Mouse (Mus musculus) embryonic facial prominence, embryonic 11.5 days (tissue): ENCODE results near the gene Ceacam16. TPM values are rescaled to one million over a fixed set of nuclear protein-coding genes. Genes with fewer than 3 reads are reported as not detected.

Source experiments
- ATAC-seq: fragments of 200-750 bp; cut with Nextera tagmentation; replicated peaks from 2 replicates; pipeline ENCODE4 v1.8.0; 2017; ENCODE audit warnings: low read depth; ENCODE audit not compliant: insufficient number of reproducible peaks, low FRiP score, low TSS enrichment
- DNase-seq: peaks from one replicate; pipeline ENCODE4 v3.0.0-alpha.2; 2015; ENCODE audit warnings: low spot score
- H3K27ac ChIP-seq: fragments of 300-500 bp; sonication (generic); replicated peaks from 2 replicates; pipeline ENCODE4 v1.5.1; 2014; ENCODE audit warnings: mild to moderate bottlenecking, low read depth, low read length, control low read depth
- H3K27me3 ChIP-seq: fragments of 300-500 bp; sonication (generic); 2 replicates; pipeline ENCODE4 v1.6.1; 2014; ENCODE audit warnings: mild to moderate bottlenecking, low read length, moderate library complexity, mixed read lengths; ENCODE audit not compliant: control insufficient read depth, insufficient read depth
- H3K36me3 ChIP-seq: fragments of 300-500 bp; sonication (generic); replicated peaks from 2 replicates; pipeline ENCODE4 v1.6.1; 2014; ENCODE audit warnings: low read depth, mild to moderate bottlenecking, low read length, moderate library complexity, mixed read lengths; ENCODE audit not compliant: control insufficient read depth, insufficient read depth
- H3K4me1 ChIP-seq: fragments of 300-500 bp; sonication (generic); 2 replicates; pipeline ENCODE4 v1.6.1; 2014; ENCODE audit warnings: low read length, mixed read lengths; ENCODE audit not compliant: control insufficient read depth, insufficient read depth
- H3K4me2 ChIP-seq: fragments of 300-500 bp; sonication (generic); 2 replicates; pipeline ENCODE4 v1.6.1; 2014; ENCODE audit warnings: low read depth, mild to moderate bottlenecking, control low read depth, low read length, moderate library complexity
- H3K4me3 ChIP-seq: fragments of 300-500 bp; sonication (generic); 2 replicates; pipeline ENCODE4 v1.5.1; 2014; ENCODE audit warnings: low read depth, low read length, control low read depth
- H3K9ac ChIP-seq: fragments of 300-500 bp; sonication (generic); replicated peaks from 2 replicates; pipeline ENCODE4 v1.6.1; 2014; ENCODE audit warnings: mild to moderate bottlenecking, control low read depth, low read length
- H3K9me3 ChIP-seq: fragments of 300-500 bp; sonication (generic); replicated peaks from 2 replicates; pipeline ENCODE4 v1.6.1; 2016; ENCODE audit warnings: mild to moderate bottlenecking, low read length, inconsistent platforms, mixed read lengths; ENCODE audit not compliant: control insufficient read depth
- WGBS: fragments of 180-500 bp; shearing (Covaris S2); extraction: QIAGEN DNeasy Blood & Tissue Kit; methylation state at CpG from one replicate; pipeline ENCODE4 v1.1.7; 2014; 5-methylcytosine and 5-hydroxymethylcytosine counted together
- polyA plus RNA-seq: library from polyadenylated mRNA; unstranded; fragments of >200 nt; fragmentation: Nextera tagmentation; extraction: Ambion mirVana; gene quantifications from 2 replicates; pipeline ENCODE4 v1.2.1, GENCODE M21; 2014

The Ceacam16 gene
- polyA plus RNA-seq, 1 experiment from 2014 or later = not detected

DNA sequence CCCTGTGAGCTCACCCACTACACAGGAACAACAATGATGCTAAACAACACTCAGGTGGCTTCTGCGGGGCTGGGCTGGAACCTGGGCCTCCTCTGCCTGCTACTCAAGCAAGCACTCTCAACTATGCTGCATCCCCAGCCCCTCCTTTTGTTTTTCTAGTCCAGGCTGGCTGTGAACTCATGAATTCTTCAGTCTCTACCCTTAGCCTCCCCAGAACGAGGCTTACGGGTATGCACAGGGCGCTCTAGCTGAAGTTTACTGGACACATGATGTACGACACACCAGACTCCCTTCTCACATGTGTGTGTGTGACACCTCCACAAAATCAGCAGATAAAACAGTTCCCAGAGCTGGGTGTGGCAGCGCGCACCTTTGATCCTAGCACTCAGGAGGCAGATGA, 42.2 kb downstream of the Ceacam16 start:
- Histone ChIP-seq H3K27me3 (peaks cover 14% of the 10 kb centered on the region), H3K27ac (no peak overlapping the region), H3K36me3 (no peaks in the 10 kb centered on the region), H3K4me3 (no peak overlapping the region), H3K9ac (no peak overlapping the region), H3K4me2 (no peak overlapping the region), H3K4me1 (peaks cover 12% of the 10 kb centered on the region), H3K9me3 (no peaks in the 10 kb centered on the region)
- DNase-seq (no peak), ATAC-seq (no peak)
- 88% methylated on average over 7 of the region's 7 CpGs for WGBS

DNA sequence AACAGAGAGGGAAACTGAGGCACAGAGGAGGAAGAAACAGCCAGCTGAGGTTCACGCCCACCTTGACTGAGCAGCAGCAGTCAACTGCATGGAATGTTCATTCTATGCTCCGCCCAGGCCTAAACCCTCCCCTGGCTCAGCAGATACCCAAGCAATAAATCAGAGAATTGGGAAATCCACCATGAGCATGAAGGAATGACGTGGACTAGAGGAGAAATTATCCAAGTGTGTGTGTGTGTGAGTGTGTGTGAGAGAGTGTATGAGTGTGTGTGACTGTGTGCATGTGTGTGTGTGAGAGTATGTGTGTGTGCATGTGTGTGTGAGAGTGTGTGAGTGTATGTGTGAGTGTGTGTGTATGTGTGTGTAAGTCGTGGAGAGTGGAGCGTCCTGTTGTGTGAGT, 42.7 kb downstream of the Ceacam16 start:
- Histone ChIP-seq H3K27me3 (peaks cover 14% of the 10 kb centered on the region), H3K4me3 (no peak overlapping the region)
- WGBS = 83% methylated on average over 5 of the region's 5 CpGs

DNA sequence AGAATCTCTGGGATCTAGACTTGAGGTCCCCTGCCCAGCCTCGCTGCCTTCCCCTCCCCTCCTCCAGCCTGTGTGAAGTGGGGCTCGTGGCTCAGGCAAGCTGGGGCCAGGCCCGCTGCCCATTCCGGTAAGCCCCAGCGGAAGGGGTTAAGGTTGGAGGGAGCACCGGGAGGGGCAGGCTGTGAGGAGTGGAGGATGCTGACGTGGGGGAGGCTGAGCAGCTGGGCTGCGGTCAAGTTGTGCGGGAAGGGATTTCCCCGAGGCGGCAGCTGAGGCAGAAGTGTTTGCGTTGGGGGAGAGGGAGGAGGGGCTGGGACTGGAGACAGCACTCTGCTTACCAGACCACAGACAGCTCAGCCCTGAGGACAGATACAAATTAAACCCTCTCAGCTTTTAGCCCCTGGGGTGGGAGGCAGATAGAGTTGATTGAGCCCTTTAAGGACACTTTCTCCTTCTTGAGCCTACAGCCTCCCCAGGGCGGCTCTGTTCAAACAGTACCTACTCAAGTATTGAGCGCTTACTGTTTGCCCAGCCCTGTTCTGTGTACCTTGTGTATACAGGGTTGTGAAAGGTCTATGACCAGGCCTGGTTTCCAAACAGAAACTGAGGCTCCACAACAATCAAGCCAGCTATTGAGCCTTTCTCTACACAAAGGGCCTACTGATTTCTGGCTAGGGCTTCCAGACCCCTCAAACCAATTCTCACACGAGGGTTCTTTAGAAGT, 43.6 kb downstream of the Ceacam16 start:
- peak overlapping the region; percentile 6; the same call in 1 of the 2 replicates for H3K27ac ChIP-seq

More for the DNA sequence above, 42.7 kb downstream of the Ceacam16 start:
- Histone ChIP-seq H3K4me2 (no peak overlapping the region), H3K27ac (no peak overlapping the region), H3K36me3 (no peaks in the 10 kb centered on the region), H3K9ac (no peak overlapping the region), H3K4me1 (peaks cover 10% of the 10 kb centered on the region), H3K9me3 (no peaks in the 10 kb centered on the region)
- no peak for DNase-seq
- no peak for ATAC-seq

DNA sequence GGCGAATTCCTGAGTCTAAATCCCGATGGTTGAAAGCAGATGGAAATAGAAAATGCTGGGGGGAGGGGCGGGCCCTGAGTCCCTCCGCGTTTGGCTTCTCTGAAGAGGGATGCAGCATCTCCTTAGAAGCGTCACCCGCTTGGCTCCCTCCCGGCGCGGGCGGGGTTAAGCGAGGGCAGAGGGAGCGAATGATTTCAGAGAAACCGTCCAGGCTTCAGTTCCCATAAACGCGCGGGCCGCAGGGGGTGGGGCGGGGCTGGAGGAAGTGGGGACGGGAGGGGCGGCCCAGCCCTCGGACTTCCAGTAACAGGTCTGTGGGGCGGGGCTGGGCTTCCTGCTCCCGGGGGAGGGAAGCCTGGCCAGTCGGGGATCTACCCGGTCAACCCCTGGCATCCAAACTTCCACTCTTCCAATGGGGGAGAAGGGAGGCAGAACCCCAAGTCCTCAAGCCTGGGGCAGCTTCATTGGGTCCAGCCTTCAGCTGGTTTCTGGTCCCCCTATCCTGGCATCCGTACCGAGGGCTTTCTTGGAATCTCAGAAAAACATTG, 44.8 kb downstream of the Ceacam16 start:
- ATAC-seq = peak; percentile 20; the same call in 1 of the 2 replicates
- H3K36me3 ChIP-seq = no peaks in the 10 kb centered on the region
- under 1% methylated on average over 27 of the region's 28 CpGs for WGBS

More for the DNA sequence above, 43.6 kb downstream of the Ceacam16 start:
- 0 out of 2 replicates have a peak overlapping the region, but pooled peaks have one; percentile 1 for H3K4me3 ChIP-seq
- no peaks in the 10 kb centered on the region for H3K36me3 ChIP-seq
- peak overlapping the region; percentile 55 for H3K9ac ChIP-seq
- H3K4me1 ChIP-seq = peaks cover 8% of the 10 kb centered on the region
- peaks cover 14% of the 10 kb centered on the region for H3K27me3 ChIP-seq
- no peaks in the 10 kb centered on the region for H3K9me3 ChIP-seq
- peak overlapping the region; percentile 62; the same call in 1 of the 2 replicates for H3K4me2 ChIP-seq
- ATAC-seq (peak; percentile 75), DNase-seq (peak; percentile 68)
- WGBS = 5% methylated on average over 15 of the region's 15 CpGs

DNA sequence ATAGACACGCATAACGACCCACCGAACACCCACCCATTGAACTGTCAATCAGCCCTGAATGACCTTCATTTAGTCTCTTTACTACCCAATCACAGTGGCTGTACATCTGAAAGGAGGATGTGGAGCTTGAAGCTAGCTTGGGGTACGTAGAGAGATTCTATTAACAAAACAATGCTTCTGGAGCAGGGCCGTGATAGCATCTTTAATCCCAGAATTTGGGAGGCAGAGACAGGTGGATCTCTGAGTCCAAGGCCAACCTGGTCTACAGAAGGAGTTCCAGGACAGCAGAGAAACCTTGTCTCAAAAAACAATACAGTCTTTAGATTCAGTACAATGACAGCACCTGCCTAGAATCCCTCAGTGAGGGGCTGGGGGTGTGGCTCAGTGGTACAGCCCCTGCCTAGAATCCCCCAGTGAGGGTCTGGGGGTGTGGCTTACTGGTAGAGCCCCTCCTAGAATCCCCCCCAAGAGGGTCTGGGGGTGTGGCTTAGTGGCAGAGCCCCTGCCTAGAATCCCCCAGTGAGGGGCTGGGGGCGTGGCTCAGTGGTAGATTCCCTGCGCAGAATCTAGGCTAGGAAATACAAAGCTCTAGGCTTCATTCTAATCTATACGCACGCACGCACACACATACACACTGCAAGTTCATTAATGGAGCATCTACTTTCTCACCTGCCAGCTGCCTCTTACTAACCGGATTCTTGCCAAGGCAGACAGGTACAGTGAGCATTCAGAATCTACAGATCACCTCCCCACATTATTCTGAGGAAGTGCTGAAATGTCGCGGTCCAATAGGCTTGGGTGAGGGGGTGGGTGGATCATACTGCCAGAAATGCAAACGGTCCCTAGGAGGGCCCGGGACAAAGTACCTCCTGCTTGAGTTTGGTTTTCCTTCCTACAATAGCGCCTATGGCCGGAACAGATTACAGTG, 45.5 kb downstream of the Ceacam16 start:
- Histone ChIP-seq H3K9ac (peak overlapping the region; percentile 55), H3K9me3 (no peaks in the 10 kb centered on the region), H3K27me3 (peaks cover 15% of the 10 kb centered on the region), H3K4me3 (peak overlapping the region; percentile 32), H3K36me3 (no peaks in the 10 kb centered on the region), H3K4me1 (peaks cover 8% of the 10 kb centered on the region), H3K4me2 (peak overlapping the region; percentile 62), H3K27ac (no peak overlapping the region)
- 26% methylated on average over 17 of the region's 17 CpGs for WGBS
- peak; percentile 6; the same call in 1 of the 2 replicates for ATAC-seq
- no peak for DNase-seq

More for the DNA sequence above, 44.8 kb downstream of the Ceacam16 start:
- peak; percentile 78 for DNase-seq
- Histone ChIP-seq H3K4me3 (peak overlapping the region; percentile 32), H3K27me3 (peaks cover 9% of the 10 kb centered on the region), H3K4me1 (peaks cover 8% of the 10 kb centered on the region), H3K9ac (peak overlapping the region; percentile 55), H3K4me2 (peak overlapping the region; percentile 62), H3K9me3 (no peaks in the 10 kb centered on the region), H3K27ac (no peak overlapping the region)

DNA sequence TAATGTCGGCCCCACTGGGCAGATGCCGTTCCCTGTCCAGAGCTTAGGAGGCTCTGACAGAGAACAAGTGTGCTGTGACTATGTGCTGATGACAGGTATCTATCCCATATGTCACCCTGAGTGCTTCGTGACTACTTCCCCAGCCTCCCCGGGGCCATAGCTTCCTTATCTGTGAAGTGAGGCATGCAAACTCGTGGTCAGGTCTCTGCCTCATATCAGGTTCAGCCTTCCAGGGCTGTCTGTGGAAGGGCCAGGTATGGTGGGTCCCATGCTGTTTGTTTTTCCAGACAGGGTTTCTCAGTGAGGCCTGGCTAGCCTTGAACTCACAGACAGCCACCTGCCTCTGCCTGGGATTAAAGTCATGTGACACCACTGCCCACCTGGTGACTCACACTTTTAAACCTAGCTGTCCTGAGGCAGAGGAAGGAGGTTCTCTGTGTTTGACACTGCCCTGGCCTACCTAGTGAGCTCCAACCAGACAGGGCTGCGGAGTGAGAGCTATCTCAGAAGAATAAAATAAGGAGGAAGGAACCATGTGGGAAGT, 47.4 kb downstream of the Ceacam16 start:
- Histone ChIP-seq H3K9me3 (no peaks in the 10 kb centered on the region), H3K27me3 (peaks cover 33% of the 10 kb centered on the region), H3K9ac (no peak overlapping the region), H3K4me2 (no peak overlapping the region), H3K4me3 (no peak overlapping the region), H3K27ac (no peak overlapping the region), H3K4me1 (peaks cover 8% of the 10 kb centered on the region), H3K36me3 (no peaks in the 10 kb centered on the region)
- ATAC-seq (no peak), DNase-seq (no peak)
- 77% methylated on average over 6 of the region's 6 CpGs for WGBS

DNA sequence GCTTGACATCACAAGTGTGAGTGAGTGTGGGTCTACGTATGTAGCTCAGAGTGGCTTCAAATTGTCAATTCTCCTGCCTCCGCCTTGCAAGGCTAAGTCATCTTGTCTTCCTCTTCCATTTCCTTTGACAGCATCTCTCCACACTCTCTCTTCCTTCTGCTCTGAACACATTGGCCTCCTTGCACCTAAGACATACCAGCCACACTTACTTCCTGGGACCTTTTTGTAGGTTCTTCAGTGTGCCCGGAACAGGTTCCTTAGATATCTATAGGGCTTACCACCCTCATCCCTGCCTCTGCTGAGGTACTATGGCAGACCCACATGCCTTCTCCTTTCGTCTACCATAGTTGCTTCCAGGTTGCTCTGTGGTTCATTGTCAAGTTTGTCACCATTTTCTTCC, 47.9 kb downstream of the Ceacam16 start:
- Histone ChIP-seq H3K9ac (no peak overlapping the region), H3K27ac (no peak overlapping the region), H3K4me3 (no peak overlapping the region), H3K4me1 (peaks cover 8% of the 10 kb centered on the region), H3K27me3 (peaks cover 36% of the 10 kb centered on the region), H3K9me3 (no peaks in the 10 kb centered on the region), H3K4me2 (no peak overlapping the region), H3K36me3 (no peaks in the 10 kb centered on the region)
- WGBS = 85% methylated on average over 4 of the region's 4 CpGs
- DNase-seq (no peak), ATAC-seq (no peak)
